Mouse (Mus musculus) embryonic fibroblast, embryonic 13.5 days (primary cell): Measurements from ENCODE around the gene Slf2. TPM values are rescaled to one million over a fixed set of nuclear protein-coding genes. Genes with fewer than 3 reads are reported as not detected.

ENCODE experiments used
- H3K27ac ChIP-seq: 2 replicates; pipeline ENCODE4 v1.5.1; 2012; ENCODE audit warnings: low read length, control low read depth, inconsistent platforms; ENCODE audit not compliant: insufficient read depth
- H3K4me1 ChIP-seq: 2 replicates; pipeline ENCODE4 v1.6.1; 2011; ENCODE audit warnings: low read length; ENCODE audit not compliant: control insufficient read depth, insufficient read depth
- H3K4me3 ChIP-seq: 2 replicates; pipeline ENCODE4 v1.5.1; 2011; ENCODE audit warnings: mild to moderate bottlenecking, control low read depth, low read length; ENCODE audit not compliant: insufficient read depth
- CTCF ChIP-seq: IDR thresholded peaks from 2 replicates; pipeline ENCODE4 v1.5.1; 2011; ENCODE audit warnings: mild to moderate bottlenecking, control low read depth, low read length, moderate library complexity, borderline replicate concordance; ENCODE audit not compliant: insufficient read depth
- POLR2A ChIP-seq: IDR thresholded peaks from 2 replicates; pipeline ENCODE4 v1.6.1; 2011; ENCODE audit warnings: low read depth, mild to moderate bottlenecking, control low read depth, low read length, moderate library complexity
- polyA plus RNA-seq: library from polyadenylated mRNA; stranded (reverse); fragments of >200 nt; gene quantifications from 2 replicates; pipeline ENCODE4 v1.2.4, GENCODE M21; 2011; ENCODE audit warnings: low read depth; ENCODE audit not compliant: missing spikeins, insufficient read length

Slf2 gene
- 24.5 and 28.0 TPM in 2 replicates for polyA plus RNA-seq

- TF ChIP-seq POLR2A, result peak; percentile 71
- no peak for TF ChIP-seq CTCF
- Histone ChIP-seq H3K27ac (peak within 1 kb of the TSS; percentile 63), H3K4me1 (peaks cover 7% of the 10 kb centered on the region), H3K4me3 (peak within 1 kb of the TSS; percentile 84)
Observed at GRCm38 (mm10) chr19:44930744-44931453, at the start of gene Slf2. Slf2 (plus strand) TSS chr19:44931151.

DNA sequence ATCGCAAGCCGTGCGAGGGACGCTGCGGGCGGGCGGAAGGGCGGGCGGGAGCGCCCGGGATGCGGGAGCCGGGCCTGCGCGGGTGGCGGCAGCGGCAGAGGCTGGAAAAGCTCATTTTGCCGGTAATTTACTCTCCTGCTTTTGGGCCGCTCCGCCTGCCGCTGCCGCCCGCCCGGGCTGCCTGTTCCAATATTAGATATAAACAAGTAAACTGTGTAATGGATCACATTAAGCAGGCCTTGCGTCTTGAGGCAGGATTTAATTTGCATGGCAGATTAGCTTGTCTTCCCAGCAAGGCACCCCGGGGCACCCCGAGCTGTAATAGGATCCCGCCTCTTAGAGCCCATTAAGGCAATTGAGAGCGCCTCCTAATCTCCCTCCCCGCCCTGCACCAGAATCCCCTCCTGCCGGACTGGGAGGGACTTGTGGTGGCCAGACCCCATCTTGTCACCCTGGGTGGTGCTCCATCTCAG is 48.4 kb upstream of the Slf2 start:
- 0 out of 2 replicates have a peak, but pooled peaks have one; percentile 20 for TF ChIP-seq POLR2A
- no peak for TF ChIP-seq CTCF
- Histone ChIP-seq H3K4me1 (no peaks in the 10 kb centered on the region; the same call in 1 of the 2 replicates), H3K4me3 (peak overlapping the region; percentile 19), H3K27ac (no peak overlapping the region)

GRCm38 (mm10) chr19:44884331-44884730 is 46.6 kb upstream of the Slf2 start:
- Histone ChIP-seq H3K4me1 (no peaks in the 10 kb centered on the region; the same call in 1 of the 2 replicates), H3K4me3 (no peak overlapping the region), H3K27ac (no peak overlapping the region)
- TF ChIP-seq POLR2A (no peak), CTCF (no peak)

DNA sequence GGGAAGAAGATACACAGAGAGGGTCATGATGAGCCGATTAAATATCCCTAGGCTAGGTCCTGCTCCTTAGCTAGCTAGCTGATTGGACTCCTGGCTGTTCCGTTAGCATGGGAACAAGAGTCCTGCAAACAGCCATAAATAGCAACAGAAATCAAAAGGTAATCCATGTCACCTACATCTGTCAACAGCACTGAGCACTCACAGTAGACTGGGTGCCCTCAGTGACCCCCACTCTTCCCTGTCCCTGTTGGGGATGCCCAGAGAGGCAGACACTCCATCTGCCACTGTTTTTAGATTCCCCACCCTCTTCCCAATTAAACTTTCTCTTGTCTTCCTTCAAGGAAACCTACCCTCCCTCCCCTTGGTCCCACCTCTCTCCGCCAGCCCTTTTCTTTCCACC is 44.5 kb upstream of the Slf2 start:
- Histone ChIP-seq H3K27ac (no peak overlapping the region), H3K4me3 (no peak overlapping the region), H3K4me1 (no peaks in the 10 kb centered on the region; the same call in 1 of the 2 replicates)
- no peak for TF ChIP-seq CTCF
- no peak for TF ChIP-seq POLR2A

DNA sequence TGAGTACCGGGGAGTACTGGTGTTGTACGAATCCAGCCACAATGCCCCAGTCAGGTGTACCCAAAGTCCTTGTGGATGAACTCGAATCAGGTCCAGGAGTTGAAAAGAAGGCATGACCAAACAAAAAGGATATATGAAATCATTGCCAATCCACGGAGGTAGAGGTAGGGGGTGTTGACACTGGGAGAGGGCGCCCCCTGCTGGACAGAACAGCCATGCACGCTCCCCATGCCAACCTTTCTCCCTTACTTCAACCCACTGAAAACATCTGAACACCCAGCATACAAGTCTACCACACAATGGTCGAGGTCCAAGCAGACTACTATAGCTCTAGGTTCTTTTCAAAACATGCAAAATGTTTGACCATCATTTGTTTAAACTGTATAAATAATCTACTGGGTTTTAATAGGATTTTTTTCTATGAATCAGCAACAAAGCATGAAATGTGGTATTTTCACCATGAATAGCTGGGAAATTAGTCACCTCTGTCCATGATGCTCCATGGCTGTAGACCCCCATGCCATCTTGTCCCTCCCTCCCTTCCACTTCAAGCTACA is 43.2 kb upstream of the Slf2 start:
- H3K4me1 ChIP-seq, result no peaks in the 10 kb centered on the region; the same call in 1 of the 2 replicates
- TF ChIP-seq POLR2A (no peak), CTCF (peak; percentile 63; the same call in 1 of the 2 replicates)

GRCm38 (mm10) chr19:44889548-44889947 is 41.4 kb upstream of the Slf2 start:
- H3K27ac ChIP-seq, result no peak overlapping the region

More for the DNA sequence above, 43.2 kb upstream of the Slf2 start:
- Histone ChIP-seq H3K27ac (no peak overlapping the region), H3K4me3 (no peak overlapping the region)

GRCm38 (mm10) chr19:44891446-44891845 is 39.5 kb upstream of the Slf2 start:
- Histone ChIP-seq H3K4me3 (no peak overlapping the region), H3K4me1 (no peaks in the 10 kb centered on the region; the same call in 1 of the 2 replicates), H3K27ac (no peak overlapping the region)
- TF ChIP-seq POLR2A (no peak), CTCF (no peak)

More at GRCm38 (mm10) chr19:44889548-44889947, 41.4 kb upstream of the Slf2 start:
- no peaks in the 10 kb centered on the region; the same call in 1 of the 2 replicates for H3K4me1 ChIP-seq
- no peak for TF ChIP-seq POLR2A
- TF ChIP-seq CTCF, result no peak
- H3K4me3 ChIP-seq, result no peak overlapping the region

DNA sequence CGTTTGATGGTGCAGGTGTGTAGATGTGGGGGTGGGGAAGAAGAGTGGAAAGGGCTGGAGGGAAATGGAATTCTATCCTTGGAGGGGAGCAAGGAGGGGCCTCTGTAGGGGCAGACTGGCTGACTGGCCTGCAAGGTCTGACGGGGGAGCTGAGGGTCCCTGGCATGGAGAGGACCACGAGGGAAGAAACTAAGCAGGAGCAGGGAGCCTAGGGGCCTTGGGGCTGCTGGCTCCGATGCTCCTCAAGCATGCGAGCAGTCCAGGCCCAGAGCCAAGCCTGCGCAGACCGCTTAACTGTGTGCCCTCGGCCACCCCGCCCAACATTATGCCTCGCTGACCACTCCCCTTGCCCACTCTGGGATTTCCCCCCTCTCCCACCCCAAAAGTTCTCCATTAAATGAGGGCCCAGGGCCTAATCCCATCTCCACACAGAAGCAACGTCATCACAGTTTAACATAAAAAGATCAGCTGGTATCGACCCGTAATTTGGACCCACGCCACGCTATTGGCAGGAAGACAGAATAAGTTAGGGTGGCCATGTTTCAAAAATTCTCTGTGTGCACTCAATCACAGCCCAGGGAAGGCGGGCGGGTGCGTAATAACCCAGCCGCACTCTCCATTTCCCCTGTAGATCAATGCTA is 37.6 kb upstream of the Slf2 start:
- no peaks in the 10 kb centered on the region for H3K4me1 ChIP-seq
- TF ChIP-seq CTCF (no peak), POLR2A (no peak)
- H3K4me3 ChIP-seq, result no peak overlapping the region
- no peak overlapping the region for H3K27ac ChIP-seq

- no peak overlapping the region for H3K4me3 ChIP-seq
- peaks cover 12% of the 10 kb centered on the region for H3K4me1 ChIP-seq
- TF ChIP-seq POLR2A (no peak), CTCF (peak; percentile 96)
- no peak overlapping the region for H3K27ac ChIP-seq
Observed at GRCm38 (mm10) chr19:44895245-44895644, 35.7 kb upstream of the Slf2 start.
